ENCODE assay signal across 41 mouse cellular contexts in the genomic region with DNA sequence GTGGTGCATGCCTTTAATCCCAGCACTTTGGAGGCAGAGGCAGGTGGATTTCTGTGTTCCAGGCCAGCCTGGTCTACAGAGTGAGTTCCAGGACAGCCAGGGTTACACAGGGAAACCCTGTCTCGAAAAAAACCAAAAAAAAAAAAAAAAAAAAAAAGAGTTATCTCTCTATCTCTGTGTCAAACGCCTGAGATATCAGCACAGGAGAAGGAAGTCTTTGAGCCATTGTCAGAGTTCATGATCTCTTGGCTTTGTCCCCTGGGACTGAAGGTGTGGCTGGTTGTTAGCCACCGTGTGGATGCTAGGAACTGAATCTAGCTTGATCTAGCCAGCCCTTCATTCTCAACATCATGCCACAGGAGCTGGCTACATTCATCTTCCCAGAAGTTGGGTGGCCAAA. TPM values are rescaled to one million over a fixed set of nuclear protein-coding genes. Genes with fewer than 3 reads are reported as not detected.
"Had no signal": no experiment of that assay in that cellular context is flagged by ENCODE, and none has a peak within 500 bp of the region (broad histone marks: within the 10 kb centered on the region; RNA-seq: fewer than 3 reads in every experiment).

No protein-coding gene starts in this region.

RNA-seq across cellular contexts. Expression of a gene that starts 5.4 kb away (rescaled TPM):
- total RNA-seq: heart, postnatal 10 days; heart, postnatal 14 days; heart, postnatal 25 days; heart, postnatal 36 days; heart, postnatal 4 days; hematopoietic stem cell, adult 5-6 weeks; hindbrain, postnatal 0 days; layer of hippocampus, adult 18-20 months; layer of hippocampus, adult 2 months; layer of hippocampus, adult 8-10 months; layer of hippocampus, postnatal 10 days; layer of hippocampus, postnatal 14 days; layer of hippocampus, postnatal 25 days; layer of hippocampus, postnatal 36 days; left cerebral cortex, adult 18-20 months; left cerebral cortex, adult 2 months had no signal
- polyA plus RNA-seq: heart, embryonic 11.5 days; heart, embryonic 12.5 days; heart, embryonic 13.5 days; heart, embryonic 14.5 days; heart, embryonic 15.5 days; heart, embryonic 16.5 days; heart, postnatal 0 days; hindbrain, embryonic 10.5 days; hindbrain, embryonic 11.5 days; hindbrain, embryonic 12.5 days; hindbrain, embryonic 13.5 days; hindbrain, embryonic 14.5 days; hindbrain, embryonic 15.5 days; hindbrain, embryonic 16.5 days; hindbrain, postnatal 0 days; inflammation-experienced regulatory T-cells, adult 6 months; intestine, embryonic 14.5 days; intestine, embryonic 15.5 days; intestine, embryonic 16.5 days; intestine, postnatal 0 days; kidney, adult 2 months; kidney, embryonic 14.5 days; kidney, embryonic 15.5 days; kidney, embryonic 16.5 days; kidney, postnatal 0 days; large intestine, adult 2 months had no signal
